Mouse (Mus musculus): ENCODE results near the gene Garnl3. TPM values are rescaled to one million over a fixed set of nuclear protein-coding genes. Genes with fewer than 3 reads are reported as not detected.

Garnl3 gene
- polyA plus RNA-seq, 1 experiment = 0.67 TPM

GRCm38 (mm10) chr2:32992130-32992529 lies 139.3 kb downstream of the Garnl3 start:
- no peak overlapping the region for H3K27ac ChIP-seq (ENCODE audit: control insufficient read depth, insufficient read depth, low read depth, low read length, poor library complexity)
- WGBS = 8% methylated on average over 6 of the region's 6 CpGs
- TF ChIP-seq POLR2A (IDR thresholded peaks at IDR 0.05; ENCODE audit: borderline replicate concordance, control insufficient read depth, low read depth, low read length) (no peak), CTCF (IDR thresholded peaks at IDR 0.05; ENCODE audit: control insufficient read depth, insufficient read depth, low read length) (no peak)
- no peaks in the 10 kb centered on the region for H3K4me1 ChIP-seq (ENCODE audit: control insufficient read depth, insufficient read depth, low read length)
- H3K4me3 ChIP-seq (replicated peaks; ENCODE audit: control insufficient read depth, low read depth, low read length) = no peak overlapping the region

GRCm38 (mm10) chr2:32990167-32990832 lies 141.2 kb downstream of the Garnl3 start:
- no peak overlapping the region for H3K27ac ChIP-seq (ENCODE audit: control insufficient read depth, insufficient read depth, low read depth, low read length, poor library complexity)
- TF ChIP-seq POLR2A (IDR thresholded peaks at IDR 0.05; ENCODE audit: borderline replicate concordance, control insufficient read depth, low read depth, low read length) (no peak), CTCF (IDR thresholded peaks at IDR 0.05; ENCODE audit: control insufficient read depth, insufficient read depth, low read length) (peak; percentile 30)
- WGBS = 75% methylated on average over 13 of the region's 13 CpGs

GRCm38 (mm10) chr2:32989376-32989775 lies 142.1 kb downstream of the Garnl3 start:
- WGBS = 13% methylated on average over 3 of the region's 3 CpGs
- no peak for TF ChIP-seq POLR2A (IDR thresholded peaks at IDR 0.05; ENCODE audit: borderline replicate concordance, control insufficient read depth, low read depth, low read length)
- no peak for TF ChIP-seq CTCF (IDR thresholded peaks at IDR 0.05; ENCODE audit: control insufficient read depth, insufficient read depth, low read length)
- H3K4me3 ChIP-seq (replicated peaks; ENCODE audit: control insufficient read depth, low read depth, low read length) = no peak overlapping the region
- no peaks in the 10 kb centered on the region for H3K4me1 ChIP-seq (ENCODE audit: control insufficient read depth, insufficient read depth, low read length)
- no peak overlapping the region for H3K27ac ChIP-seq (ENCODE audit: control insufficient read depth, insufficient read depth, low read depth, low read length, poor library complexity)

More at GRCm38 (mm10) chr2:32990167-32990832, 141.2 kb downstream of the Garnl3 start:
- no peaks in the 10 kb centered on the region for H3K4me1 ChIP-seq (ENCODE audit: control insufficient read depth, insufficient read depth, low read length)
- H3K4me3 ChIP-seq (replicated peaks; ENCODE audit: control insufficient read depth, low read depth, low read length) = no peak overlapping the region

- 87% methylated on average over 8 of the region's 8 CpGs for WGBS
- no peaks in the 10 kb centered on the region; the same call in none of the 2 replicates for H3K4me1 ChIP-seq (ENCODE audit: control insufficient read depth, insufficient read depth, low read length)
- no peak overlapping the region for H3K4me3 ChIP-seq (replicated peaks; ENCODE audit: control insufficient read depth, low read depth, low read length)
- TF ChIP-seq POLR2A (IDR thresholded peaks at IDR 0.05; ENCODE audit: borderline replicate concordance, control insufficient read depth, low read depth, low read length) (no peak), CTCF (IDR thresholded peaks at IDR 0.05; ENCODE audit: control insufficient read depth, insufficient read depth, low read length) (no peak)
- no peak overlapping the region for H3K27ac ChIP-seq (ENCODE audit: control insufficient read depth, insufficient read depth, low read depth, low read length, poor library complexity)
These were observed 145.6 kb downstream of the Garnl3 start for GRCm38 (mm10) chr2:32985844-32986243.

GRCm38 (mm10) chr2:32983617-32984016 lies 147.8 kb downstream of the Garnl3 start:
- H3K27ac ChIP-seq (ENCODE audit: control insufficient read depth, insufficient read depth, low read depth, low read length, poor library complexity) = no peak overlapping the region
- 44% methylated on average over 6 of the region's 6 CpGs for WGBS
- no peak for TF ChIP-seq POLR2A (IDR thresholded peaks at IDR 0.05; ENCODE audit: borderline replicate concordance, control insufficient read depth, low read depth, low read length)
- no peak for TF ChIP-seq CTCF (IDR thresholded peaks at IDR 0.05; ENCODE audit: control insufficient read depth, insufficient read depth, low read length)
- no peaks in the 10 kb centered on the region; the same call in none of the 2 replicates for H3K4me1 ChIP-seq (ENCODE audit: control insufficient read depth, insufficient read depth, low read length)
- H3K4me3 ChIP-seq (replicated peaks; ENCODE audit: control insufficient read depth, low read depth, low read length) = no peak overlapping the region

- H3K4me3 ChIP-seq (replicated peaks; ENCODE audit: control insufficient read depth, low read depth, low read length) = no peak overlapping the region
- 3% methylated on average over 4 of the region's 4 CpGs for WGBS
- TF ChIP-seq POLR2A (IDR thresholded peaks at IDR 0.05; ENCODE audit: borderline replicate concordance, control insufficient read depth, low read depth, low read length) = no peak
- no peak for TF ChIP-seq CTCF (IDR thresholded peaks at IDR 0.05; ENCODE audit: control insufficient read depth, insufficient read depth, low read length)
- H3K27ac ChIP-seq (ENCODE audit: control insufficient read depth, insufficient read depth, low read depth, low read length, poor library complexity) = no peak overlapping the region
- no peaks in the 10 kb centered on the region; the same call in none of the 2 replicates for H3K4me1 ChIP-seq (ENCODE audit: control insufficient read depth, insufficient read depth, low read length)
These were observed 148.8 kb downstream of the Garnl3 start for GRCm38 (mm10) chr2:32982700-32983099.

GRCm38 (mm10) chr2:32981725-32982271 lies 149.7 kb downstream of the Garnl3 start, which contains the start of gene Slc2a8:
Slc2a8 (minus strand) TSS chr2:32982083.
- WGBS = under 1% methylated on average over 50 of the region's 50 CpGs
- peak within 1 kb of the TSS; percentile 46 for H3K4me3 ChIP-seq (replicated peaks; ENCODE audit: control insufficient read depth, low read depth, low read length)

GRCm38 (mm10) chr2:32981281-32981680 lies 150.2 kb downstream of the Garnl3 start:
- Histone ChIP-seq H3K4me1 (ENCODE audit: control insufficient read depth, insufficient read depth, low read length) (no peaks in the 10 kb centered on the region; the same call in none of the 2 replicates), H3K27ac (ENCODE audit: control insufficient read depth, insufficient read depth, low read depth, low read length, poor library complexity) (no peak overlapping the region; the same call in 1 of the 2 replicates), H3K4me3 (replicated peaks; ENCODE audit: control insufficient read depth, low read depth, low read length) (peak overlapping the region; percentile 46)
- no peak for TF ChIP-seq CTCF (IDR thresholded peaks at IDR 0.05; ENCODE audit: control insufficient read depth, insufficient read depth, low read length)
- TF ChIP-seq POLR2A (IDR thresholded peaks at IDR 0.05; ENCODE audit: borderline replicate concordance, control insufficient read depth, low read depth, low read length) = no peak
- 6% methylated on average over 23 of the region's 23 CpGs for WGBS

More at GRCm38 (mm10) chr2:32981725-32982271, 149.7 kb downstream of the Garnl3 start, which contains the start of gene Slc2a8:
- no peak within 1 kb of the TSS; the same call in 1 of the 2 replicates for H3K27ac ChIP-seq (ENCODE audit: control insufficient read depth, insufficient read depth, low read depth, low read length, poor library complexity)
- no peaks in the 10 kb centered on the region; the same call in none of the 2 replicates for H3K4me1 ChIP-seq (ENCODE audit: control insufficient read depth, insufficient read depth, low read length)
- TF ChIP-seq POLR2A (IDR thresholded peaks at IDR 0.05; ENCODE audit: borderline replicate concordance, control insufficient read depth, low read depth, low read length) = peak; percentile 74; the same call in 1 of the 2 replicates
- no peak for TF ChIP-seq CTCF (IDR thresholded peaks at IDR 0.05; ENCODE audit: control insufficient read depth, insufficient read depth, low read length)
